14 mouse cellular contexts compared by ENCODE assay signal in the genomic region with DNA sequence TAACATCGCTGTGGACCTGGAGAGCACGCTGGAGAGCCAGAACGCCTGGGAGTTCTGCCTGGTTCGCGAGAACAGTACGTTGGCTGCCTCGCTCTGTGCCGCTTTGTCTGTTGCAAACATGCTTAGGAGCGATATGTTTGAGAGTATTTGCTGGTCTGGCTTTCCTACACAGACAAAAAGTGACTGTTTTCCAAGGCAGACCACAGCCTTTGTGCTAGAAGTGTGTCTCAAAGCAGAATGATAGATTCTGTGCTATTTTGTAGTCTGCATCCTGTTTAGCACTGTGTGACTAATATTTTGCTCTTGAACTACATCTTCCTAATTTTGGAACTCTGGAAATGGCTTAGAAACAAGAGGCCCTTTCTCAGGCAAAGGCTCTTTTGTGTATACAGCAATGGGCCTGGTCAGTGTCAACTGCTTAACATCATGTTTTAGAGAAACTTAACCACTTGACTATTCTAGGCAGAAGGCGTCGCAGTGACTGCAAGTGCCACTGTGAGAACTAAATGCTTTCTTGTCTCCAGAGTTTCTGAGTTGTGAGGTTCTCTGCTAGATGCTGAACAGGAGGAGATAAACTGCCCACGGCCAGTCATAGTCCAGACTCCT.
DNase-seq lines count a peak whose midpoint lies in the region; ATAC-seq and TF ChIP-seq lines count a peak whose summit lies in the region.
"Had no signal": no experiment of that assay in that cellular context is flagged by ENCODE, and none has a peak within 500 bp of the region (broad histone marks: within the 10 kb centered on the region; RNA-seq: fewer than 3 reads in every experiment).

No protein-coding gene starts in this region.

- peak overlapping the region; percentile 87 for H3K27ac ChIP-seq in heart, embryonic 10.5 days
- H3K27ac ChIP-seq in embryonic facial prominence, embryonic 12.5 days = peak overlapping the region; percentile 57; the same call in 1 of the 2 replicates
- no peak overlapping the region for H3K27ac ChIP-seq in liver, embryonic 14.5 days
- no peak overlapping the region for H3K27ac ChIP-seq in kidney, embryonic 15.5 days
- H3K27ac ChIP-seq: limb, embryonic 15.5 days had no signal

- H3K4me3 ChIP-seq in heart, embryonic 10.5 days = no peak overlapping the region
- no peak overlapping the region for H3K4me3 ChIP-seq in embryonic facial prominence, embryonic 12.5 days
- no peak overlapping the region for H3K4me3 ChIP-seq in liver, embryonic 14.5 days (ENCODE audit: insufficient read depth in 1 of 2, low read depth in 2 of 2, low read length in 2 of 2)
- H3K4me3 ChIP-seq in kidney, embryonic 15.5 days (replicated peaks) = no peak overlapping the region
- H3K4me3 ChIP-seq: limb, embryonic 15.5 days; megakaryocyte, embryonic 14.5 days had no signal

- TF ChIP-seq CTCF in liver, embryonic 14.5 days (IDR thresholded peaks at IDR 0.05; ENCODE audit: low read depth) = no peak

- intact Hi-C loops in left cerebral cortex, postnatal 25 days (cut with DNase I) = no loop called here
- intact Hi-C loops in left cerebral cortex, postnatal 4 days (cut with DNase I) = no loop called here

- H3K9me3 ChIP-seq in heart, embryonic 10.5 days = no peaks in the 10 kb centered on the region
- no peaks in the 10 kb centered on the region for H3K9me3 ChIP-seq in embryonic facial prominence, embryonic 12.5 days
- no peaks in the 10 kb centered on the region for H3K9me3 ChIP-seq in liver, embryonic 14.5 days (ENCODE audit: control insufficient read depth, low read length)
- no peaks in the 10 kb centered on the region for H3K9me3 ChIP-seq in kidney, embryonic 15.5 days (replicated peaks)
- H3K9me3 ChIP-seq: limb, embryonic 15.5 days; megakaryocyte, embryonic 14.5 days had no signal

- no peak for TF ChIP-seq EP300 in liver, embryonic 14.5 days (IDR thresholded peaks at IDR 0.05; ENCODE audit: low read depth)

- ATAC-seq in embryonic facial prominence, embryonic 12.5 days (ENCODE audit: insufficient number of reproducible peaks, insufficient read depth, low FRiP score, low TSS enrichment) = no peak
- ATAC-seq in liver, embryonic 14.5 days (ENCODE audit: insufficient read depth) = 0 out of 2 replicates have a peak, but pooled peaks have one; percentile 15
- no peak for ATAC-seq in kidney, embryonic 15.5 days (replicated peaks; ENCODE audit: low FRiP score)
- ATAC-seq: forebrain, embryonic 16.5 days had no signal

- peaks cover 22% of the 10 kb centered on the region for H3K4me1 ChIP-seq in heart, embryonic 10.5 days
- H3K4me1 ChIP-seq in embryonic facial prominence, embryonic 12.5 days = 0 out of 2 replicates have a peak, but pooled peaks cover 4% of the 10 kb centered on the region
- peaks cover 0 to 6% of the 10 kb centered on the region in 2 experiments; a peak in 2 of 4 replicates for H3K4me1 ChIP-seq in liver, embryonic 14.5 days (replicated peaks; ENCODE audit: control insufficient read depth in 2 of 2, insufficient read depth in 2 of 2, low read length in 1 of 2)
- 0 out of 2 replicates have a peak, but pooled peaks cover 15% of the 10 kb centered on the region for H3K4me1 ChIP-seq in kidney, embryonic 15.5 days
- H3K4me1 ChIP-seq: limb, embryonic 15.5 days had no signal

- no peak overlapping the region for H3K4me2 ChIP-seq in embryonic facial prominence, embryonic 12.5 days (replicated peaks)
- no peak overlapping the region for H3K4me2 ChIP-seq in liver, embryonic 14.5 days (ENCODE audit: low read depth)
- H3K4me2 ChIP-seq in kidney, embryonic 15.5 days = no peak overlapping the region
- H3K4me2 ChIP-seq: limb, embryonic 15.5 days had no signal

- no peak overlapping the region for H3K9ac ChIP-seq in embryonic facial prominence, embryonic 12.5 days
- H3K9ac ChIP-seq in liver, embryonic 14.5 days (replicated peaks) = no peak overlapping the region
- H3K9ac ChIP-seq in kidney, embryonic 15.5 days = no peak overlapping the region
- H3K9ac ChIP-seq: limb, embryonic 15.5 days had no signal

- no peak for DNase-seq in heart, embryonic 10.5 days (ENCODE audit: low spot score)
- no peak for DNase-seq in heart, adult 9 months (ENCODE audit: low spot score in 2 of 2)
- peak; percentile 26 to 42 for DNase-seq in left cerebral cortex, postnatal 25 days (ENCODE audit: low spot score in 2 of 2)
- DNase-seq in left cerebral cortex, postnatal 4 days = no peak
- DNase-seq in liver, embryonic 14.5 days (ENCODE audit: low read depth in 3 of 3, low spot score in 3 of 3) = no peak
- DNase-seq in B cell, adult 2 months = no peak
- DNase-seq: cerebellum, adult 18-20 months; kidney, postnatal 36 days; thymus, postnatal 14 days had no signal

- 43% methylated on average over 12 of the region's 12 CpGs for WGBS in heart, embryonic 10.5 days
- WGBS in embryonic facial prominence, embryonic 12.5 days = 67% methylated on average over 12 of the region's 12 CpGs
- WGBS in liver, embryonic 14.5 days (ENCODE audit: insufficient replicate concordance) = 79% methylated on average over 12 of the region's 12 CpGs
- 72% methylated on average over 12 of the region's 12 CpGs for WGBS in kidney, embryonic 15.5 days

- H3K27me3 ChIP-seq in heart, embryonic 10.5 days (ENCODE audit: insufficient read depth, poor library complexity, severe bottlenecking) = no peaks in the 10 kb centered on the region
- no peaks in the 10 kb centered on the region for H3K27me3 ChIP-seq in embryonic facial prominence, embryonic 12.5 days
- no peaks in the 10 kb centered on the region for H3K27me3 ChIP-seq in liver, embryonic 14.5 days (ENCODE audit: control insufficient read depth, insufficient read depth, low read length)
- no peaks in the 10 kb centered on the region for H3K27me3 ChIP-seq in kidney, embryonic 15.5 days
- H3K27me3 ChIP-seq: limb, embryonic 15.5 days; megakaryocyte, embryonic 14.5 days had no signal

- no peaks in the 10 kb centered on the region for H3K36me3 ChIP-seq in heart, embryonic 10.5 days
- H3K36me3 ChIP-seq in embryonic facial prominence, embryonic 12.5 days = no peaks in the 10 kb centered on the region
- no peaks in the 10 kb centered on the region for H3K36me3 ChIP-seq in liver, embryonic 14.5 days (replicated peaks; ENCODE audit: control insufficient read depth, insufficient read depth, low read depth)
- H3K36me3 ChIP-seq in kidney, embryonic 15.5 days = no peaks in the 10 kb centered on the region
- H3K36me3 ChIP-seq: limb, embryonic 15.5 days had no signal

Comparison
In these comparisons a context has a peak if more than half of its experiments do, and no peak if none do; other contexts are left out.
1. DNase-seq: peak in left cerebral cortex, postnatal 25 days (2 of 2); none in heart, embryonic 10.5 days (single experiment), heart, adult 9 months (0 of 2), left cerebral cortex, postnatal 4 days (single experiment), liver, embryonic 14.5 days (0 of 3) and B cell, adult 2 months (0 of 2).
2. H3K27ac ChIP-seq: peak in heart, embryonic 10.5 days (single experiment) and embryonic facial prominence, embryonic 12.5 days (single experiment); none in liver, embryonic 14.5 days (single experiment) and kidney, embryonic 15.5 days (single experiment).